Mouse (Mus musculus) right cerebral cortex, postnatal 10 days (tissue): ENCODE data around the gene Ift20.

Experiments
- DNase-seq, 2 experiments: peaks; one replicate each; pipeline ENCODE4 v3.0.0; 2021; ENCODE audit warnings: low spot score in 2 of 2

Ift20 gene

DNA sequence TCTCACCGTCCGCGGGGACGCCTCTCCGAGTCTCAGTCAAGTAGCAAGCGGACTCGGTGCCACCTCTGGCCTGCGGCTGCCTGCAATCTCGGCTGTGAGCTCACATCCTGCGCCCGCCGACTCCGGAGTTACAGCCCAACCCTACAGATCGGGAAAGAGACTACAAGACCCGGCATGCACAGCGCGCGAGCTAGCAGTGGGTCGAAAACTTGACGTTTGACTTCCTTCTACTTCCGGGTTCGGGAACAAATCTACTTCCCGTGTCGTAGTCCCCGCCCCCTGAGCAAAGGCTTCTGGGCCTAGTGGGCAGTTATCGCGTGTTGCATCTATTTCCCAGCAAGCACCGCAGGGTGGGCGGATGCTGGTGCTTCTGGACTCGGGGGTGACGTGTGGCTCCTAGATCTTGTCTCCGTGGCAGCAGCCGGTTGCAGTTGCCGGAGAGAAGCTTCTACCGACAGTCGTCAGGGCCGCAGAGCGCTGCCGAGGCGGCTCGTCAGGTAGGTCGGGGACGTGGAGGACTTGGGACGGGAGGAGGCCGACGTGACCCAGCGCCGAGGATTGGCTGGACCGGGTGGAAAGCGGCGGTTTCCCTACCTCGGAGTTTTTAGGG lies at the start of gene Ift20, which contains the start of gene Tnfaip1:
Ift20 (plus strand) TSS at position 282 of the 610 bp plus-strand sequence.
Tnfaip1 (minus strand) TSS at position 253 of the 610 bp plus-strand sequence.
- DNase-seq: peak; percentile 99

DNA sequence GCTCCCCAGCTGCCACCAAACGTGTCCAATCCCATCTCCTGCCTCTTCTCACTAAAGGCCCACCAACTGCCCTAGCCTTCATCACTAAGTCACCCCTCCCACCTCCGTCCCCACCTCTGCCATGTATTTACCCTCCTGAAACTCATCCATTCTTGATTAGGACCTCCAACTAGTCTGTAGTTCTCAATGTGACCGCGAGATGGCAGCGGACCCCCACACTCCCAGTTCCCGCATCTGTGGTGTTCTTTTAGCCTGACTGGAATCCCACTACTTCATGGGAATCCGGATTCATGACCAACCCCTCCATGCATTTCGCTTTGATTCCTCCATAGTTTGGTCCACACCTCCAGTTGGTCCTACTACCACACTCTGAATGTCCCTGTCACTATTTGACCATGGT lies 48.0 kb upstream of the Ift20 start:
- peak; percentile 80 to 86 for DNase-seq

DNA sequence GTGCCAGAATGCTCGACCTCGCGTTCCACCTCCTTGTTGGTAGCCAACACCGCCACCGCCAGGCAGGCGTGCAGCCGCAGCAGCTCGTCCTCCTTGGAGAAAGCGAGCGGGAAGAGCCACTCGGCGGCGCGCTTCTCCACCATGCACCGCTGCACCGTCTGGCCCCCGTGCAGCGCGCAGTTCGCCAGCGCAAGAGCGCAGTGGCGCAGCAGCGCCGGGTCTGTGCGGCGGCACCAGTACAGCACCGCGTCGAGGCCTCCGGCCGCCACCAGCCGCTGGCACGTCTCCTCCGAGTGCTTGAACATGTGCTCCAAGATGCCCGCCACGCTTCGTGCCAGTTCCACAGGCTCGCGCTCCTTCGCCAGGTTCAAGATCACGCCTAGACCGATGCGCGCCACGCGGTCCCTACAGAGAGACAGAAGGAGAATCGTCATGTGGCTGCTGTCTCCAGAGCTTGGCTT lies 45.4 kb upstream of the Ift20 start:
- peak; percentile 67 to 76 for DNase-seq

DNA sequence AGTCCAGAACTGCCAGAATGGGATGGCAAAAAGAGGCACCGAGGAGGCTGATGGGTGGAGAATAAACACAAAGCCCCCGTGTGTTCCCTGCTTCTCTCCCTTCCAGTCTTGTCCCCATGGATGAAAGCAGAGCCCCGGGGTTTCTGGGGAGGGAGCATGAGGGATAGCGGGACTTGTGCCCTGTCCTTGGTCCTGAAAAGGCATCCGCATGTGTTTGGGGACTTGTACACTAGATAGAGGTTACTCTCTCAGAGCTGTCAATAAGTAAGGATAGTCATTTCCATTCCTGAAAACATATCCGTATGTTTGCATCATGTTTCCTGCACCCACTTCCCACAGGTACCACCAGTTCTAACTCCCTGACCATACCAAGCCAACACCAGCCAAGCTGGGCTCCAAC lies 40.3 kb upstream of the Ift20 start:
- no peak for DNase-seq

DNA sequence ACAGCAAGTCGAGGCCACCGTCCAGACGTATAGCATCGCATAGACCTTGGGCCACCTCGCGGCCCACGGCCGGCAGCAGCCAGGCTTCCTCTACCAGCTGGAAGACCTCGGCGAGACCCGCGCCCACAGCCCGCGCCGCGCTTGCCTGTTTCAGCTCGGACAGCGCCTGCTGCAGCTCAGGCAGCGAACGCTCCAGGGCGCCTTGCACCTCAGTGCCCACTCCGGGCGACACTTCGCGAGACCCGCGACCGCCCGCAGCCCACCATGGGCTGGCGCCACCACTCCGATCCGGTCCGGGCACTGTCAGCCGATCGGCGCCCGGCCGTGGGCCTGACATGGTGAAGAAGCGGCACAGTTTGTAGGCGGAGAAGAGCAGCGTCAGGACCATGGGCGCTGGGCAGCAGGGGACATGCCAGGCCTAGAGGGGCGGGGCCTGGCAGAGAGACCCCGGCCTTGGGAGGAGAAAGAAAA lies 39.1 kb upstream of the Ift20 start:
- peak; percentile 65 to 73 for DNase-seq

DNA sequence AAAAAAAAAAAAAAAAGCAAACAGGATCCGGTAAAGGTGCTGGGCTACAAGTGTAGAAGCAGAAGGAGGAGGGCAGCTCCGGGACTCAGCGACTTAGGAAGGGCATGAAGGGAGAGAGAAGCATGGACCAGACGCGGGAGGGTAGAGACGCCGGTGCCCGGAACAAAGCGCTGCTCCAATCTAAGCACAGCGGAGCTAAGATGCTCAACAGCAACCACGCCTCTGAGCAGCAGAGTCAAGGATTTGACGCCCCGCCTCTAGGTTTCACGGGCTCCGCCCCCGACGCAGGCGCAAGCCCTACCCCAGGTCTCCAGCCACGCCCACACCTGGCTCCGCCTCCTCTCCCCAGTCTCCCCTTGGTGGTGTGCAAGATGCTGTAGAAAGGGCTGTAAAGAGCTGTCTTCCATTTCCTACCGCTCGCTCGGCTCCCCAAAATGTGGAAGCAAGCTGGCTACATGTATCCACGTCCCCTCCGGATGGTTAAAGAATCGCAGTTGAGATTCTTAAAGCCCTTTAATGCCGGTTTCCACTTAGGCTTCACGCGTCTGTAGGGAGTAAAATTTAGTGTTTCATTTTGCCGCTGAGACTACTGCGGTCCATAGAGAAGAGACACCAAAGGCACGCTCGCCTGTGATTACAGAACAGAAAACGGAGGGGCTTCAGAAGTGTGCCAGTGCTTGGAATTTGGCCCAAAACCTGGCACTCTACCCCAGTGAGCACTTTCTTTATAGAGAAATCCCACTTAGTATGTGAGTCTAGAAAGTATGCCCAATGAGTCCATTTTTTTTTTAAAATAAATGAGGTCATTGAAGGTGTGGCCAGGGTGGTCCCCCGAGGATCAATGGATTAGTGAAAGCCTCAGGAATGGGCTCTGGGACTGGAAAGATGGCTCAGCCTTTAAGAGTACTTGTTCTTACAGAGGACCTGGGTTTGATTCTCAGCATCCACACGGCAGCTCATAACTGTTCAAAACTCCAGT lies 38.3 kb upstream of the Ift20 start, which contains the start of gene Sarm1:
Sarm1 (minus strand) TSS at position 211 of the 979 bp plus-strand sequence.
- peak; percentile 97 for DNase-seq

DNA sequence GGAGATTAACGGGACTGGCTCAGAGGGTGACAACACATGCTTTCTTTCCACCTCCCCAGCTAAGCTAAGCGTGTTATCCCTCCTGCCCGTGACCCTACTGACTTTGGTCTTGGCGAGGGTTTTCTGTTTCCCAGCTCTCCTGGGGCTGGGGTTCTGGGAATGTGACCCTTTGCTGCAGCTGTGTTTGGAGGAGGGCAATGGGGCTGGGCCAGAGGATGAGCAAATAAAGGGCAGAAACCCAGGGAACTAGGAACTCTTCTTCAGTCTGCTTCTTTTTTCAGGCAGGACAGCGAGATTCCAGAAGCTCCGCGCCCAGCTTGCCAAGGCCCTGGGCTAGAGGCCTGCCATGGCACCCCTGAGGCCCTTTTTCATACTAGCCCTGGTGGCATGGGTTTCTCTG lies 37.2 kb upstream of the Ift20 start, which contains the start of gene Vtn:
Vtn (plus strand) TSS at position 88 of the 400 bp plus-strand sequence.
- no peak for DNase-seq

DNA sequence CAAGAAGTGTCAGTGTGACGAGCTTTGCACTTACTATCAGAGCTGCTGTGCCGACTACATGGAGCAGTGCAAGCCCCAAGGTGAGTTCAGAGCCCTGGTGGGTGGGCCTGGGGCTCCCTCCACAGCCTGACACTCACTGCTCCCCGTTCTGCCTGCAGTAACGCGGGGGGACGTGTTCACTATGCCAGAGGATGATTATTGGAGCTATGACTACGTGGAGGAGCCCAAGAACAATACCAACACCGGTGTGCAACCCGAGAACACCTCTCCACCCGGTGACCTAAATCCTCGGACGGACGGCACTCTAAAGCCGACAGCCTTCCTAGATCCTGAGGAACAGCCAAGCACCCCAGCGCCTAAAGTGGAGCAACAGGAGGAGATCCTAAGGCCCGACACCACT lies 36.6 kb upstream of the Ift20 start:
- DNase-seq: no peak

DNA sequence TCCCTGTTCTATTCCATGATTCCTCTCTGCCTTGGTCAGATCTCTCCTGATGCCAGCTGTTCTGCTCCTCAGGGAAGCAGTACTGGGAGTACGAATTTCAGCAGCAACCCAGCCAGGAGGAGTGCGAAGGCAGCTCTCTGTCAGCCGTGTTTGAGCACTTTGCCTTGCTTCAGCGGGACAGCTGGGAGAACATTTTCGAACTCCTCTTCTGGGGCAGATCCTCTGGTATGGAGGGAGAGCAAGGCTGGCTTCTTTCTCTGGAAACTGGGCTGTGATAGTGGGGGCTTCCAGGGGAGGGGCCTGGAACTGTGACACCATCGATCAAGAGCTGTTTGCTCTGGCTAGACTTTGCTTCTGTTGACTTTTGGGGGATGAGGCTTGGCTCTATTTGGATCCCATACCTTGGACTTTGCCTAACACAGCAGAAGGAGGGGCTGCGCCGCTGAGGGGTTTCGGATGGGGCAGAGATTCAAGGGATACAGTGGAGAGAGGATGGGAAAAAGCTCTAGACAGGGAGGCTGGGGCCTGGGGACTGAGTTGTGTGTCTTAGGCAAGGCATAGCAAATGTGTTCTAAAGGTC lies 35.4 kb upstream of the Ift20 start:
- no peak for DNase-seq

DNA sequence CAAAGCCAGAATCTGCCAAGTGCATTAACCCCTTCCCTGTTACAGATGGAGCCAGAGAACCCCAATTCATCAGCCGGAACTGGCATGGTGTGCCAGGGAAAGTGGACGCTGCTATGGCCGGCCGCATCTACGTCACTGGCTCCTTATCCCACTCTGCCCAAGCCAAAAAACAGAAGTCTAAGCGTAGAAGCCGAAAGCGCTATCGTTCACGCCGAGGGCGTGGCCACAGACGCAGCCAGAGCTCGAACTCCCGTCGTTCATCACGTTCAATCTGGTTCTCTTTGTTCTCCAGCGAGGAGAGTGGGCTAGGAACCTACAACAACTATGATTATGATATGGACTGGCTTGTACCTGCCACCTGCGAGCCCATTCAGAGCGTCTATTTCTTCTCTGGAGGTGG lies 34.6 kb upstream of the Ift20 start:
- DNase-seq: no peak

DNA sequence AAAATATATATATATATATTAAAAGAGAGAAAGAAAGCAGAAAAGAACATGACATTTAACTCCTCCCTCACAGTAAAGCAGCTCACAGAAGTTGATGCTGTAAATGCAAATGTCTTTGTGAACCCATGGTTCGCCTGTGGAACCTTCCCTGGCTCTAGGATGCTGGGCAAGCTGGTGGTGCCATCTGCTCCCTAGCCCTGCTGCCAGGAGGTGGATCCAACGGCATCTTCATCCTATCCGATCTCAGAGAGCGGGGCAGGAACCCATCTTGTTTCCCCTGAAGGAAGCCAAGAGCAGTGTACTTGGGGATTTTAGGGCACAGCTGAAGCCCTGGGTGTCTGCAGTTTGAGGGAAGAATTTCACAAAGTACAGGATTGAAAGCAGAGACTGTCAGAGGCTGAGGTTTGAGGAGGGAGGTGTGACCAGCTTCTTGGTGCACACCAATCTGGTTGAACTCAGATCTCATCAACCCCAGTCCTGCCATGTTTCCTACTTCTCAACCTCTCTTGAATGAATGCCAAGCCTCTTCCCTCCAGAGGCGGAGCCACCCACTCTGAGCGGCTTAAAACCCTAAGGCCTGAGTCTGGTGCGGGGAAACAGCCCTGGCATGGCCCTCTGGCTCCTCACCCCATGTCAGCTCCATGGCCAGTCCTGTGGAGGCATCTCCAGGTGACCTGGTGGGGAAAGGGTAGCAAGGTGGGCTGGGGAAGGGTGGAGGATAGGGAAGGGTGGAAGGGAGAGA lies 33.1 kb upstream of the Ift20 start, which contains the start of gene Sebox:
Sebox (plus strand) TSS at position 539 of the 742 bp plus-strand sequence.
- DNase-seq: no peak

DNA sequence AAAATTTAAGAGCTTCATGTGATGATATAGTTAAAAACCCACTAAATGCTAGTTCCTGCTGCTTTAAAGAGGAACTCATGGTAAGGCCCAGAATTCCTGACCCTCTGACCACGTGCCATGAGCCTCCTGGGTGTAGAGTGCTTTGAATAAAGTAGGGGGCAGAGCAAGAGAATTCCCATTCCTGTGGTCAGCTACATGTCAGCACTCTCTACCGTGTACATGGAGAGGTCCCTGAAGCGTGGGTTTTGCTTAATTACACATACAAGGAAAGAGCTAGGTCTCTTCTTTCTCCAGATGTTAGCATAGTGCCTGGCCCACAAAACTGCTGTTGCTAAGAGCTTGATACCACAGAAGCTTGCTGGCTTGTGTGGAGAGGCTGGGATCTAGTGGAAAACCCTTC lies 30.7 kb upstream of the Ift20 start:
- DNase-seq: no peak

DNA sequence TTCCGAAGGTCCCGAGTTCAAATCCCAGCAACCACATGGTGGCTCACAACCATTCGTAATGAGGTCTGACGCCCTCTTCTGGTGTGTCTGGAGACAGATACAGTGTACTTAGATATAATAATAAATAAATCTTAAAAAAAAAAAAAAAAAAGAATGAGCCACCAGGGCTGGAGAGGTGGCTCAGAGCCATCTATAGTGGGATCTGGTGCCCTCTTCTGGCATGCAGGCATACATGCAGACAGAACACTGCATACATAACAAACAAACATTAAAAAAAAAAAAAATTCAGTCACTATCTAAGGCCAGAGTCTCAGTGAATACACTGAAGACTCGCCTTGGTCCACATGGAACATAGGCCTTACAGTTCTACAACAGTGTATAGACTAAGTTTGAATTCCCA lies 27.0 kb upstream of the Ift20 start:
- no peak for DNase-seq

DNA sequence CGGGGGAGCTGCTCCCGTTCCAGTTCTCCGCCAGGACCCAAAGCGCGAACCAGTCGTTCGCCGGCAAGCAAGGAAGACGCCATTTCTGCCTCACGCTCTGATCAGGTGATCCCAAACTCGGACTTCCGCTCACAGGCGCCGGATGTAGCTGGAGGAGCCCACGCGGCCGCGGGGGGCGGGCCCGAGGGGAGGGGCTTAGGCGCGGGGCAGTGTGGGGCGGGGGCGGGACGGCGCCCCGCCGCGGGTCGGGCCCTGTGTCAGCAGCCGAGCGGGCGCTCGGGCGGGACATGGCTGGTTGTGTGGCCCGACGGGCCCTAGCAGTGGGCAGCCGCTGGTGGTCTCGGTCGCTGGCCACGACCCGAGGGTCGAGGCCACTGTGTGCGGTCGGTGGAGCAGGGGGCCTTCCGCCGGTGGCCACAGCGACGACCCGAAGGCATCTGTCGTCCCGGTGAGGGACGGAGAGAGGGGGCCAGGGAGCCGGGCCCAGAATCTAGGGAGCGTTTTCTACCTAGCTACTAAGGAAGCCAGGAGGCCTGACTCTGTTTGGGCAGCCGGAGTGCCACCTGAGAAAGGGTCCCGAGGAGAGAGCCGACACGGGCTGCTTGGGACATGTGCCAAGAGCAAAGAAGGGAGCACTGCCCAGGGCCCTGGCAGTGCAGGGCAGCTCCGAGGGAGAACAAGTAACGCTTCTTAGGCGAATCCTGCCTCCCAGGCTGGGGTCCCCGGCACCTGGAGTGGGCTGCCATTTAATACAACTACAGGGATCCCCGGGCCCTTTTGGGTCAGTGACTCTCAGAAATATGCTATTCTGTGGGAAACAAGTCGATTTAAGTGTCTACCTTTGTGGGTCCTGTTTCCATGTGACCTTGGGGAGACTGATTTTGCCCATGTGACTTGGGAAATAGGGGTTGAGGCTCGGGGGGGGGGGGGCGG lies 23.9 kb upstream of the Ift20 start, which contains the start of the genes Tmem199 and Poldip2:
Tmem199 (minus strand) TSS at position 148 of the 933 bp plus-strand sequence.
Poldip2 (plus strand) TSS at position 169 of the 933 bp plus-strand sequence.
- DNase-seq: peak; percentile 94 to 95

DNA sequence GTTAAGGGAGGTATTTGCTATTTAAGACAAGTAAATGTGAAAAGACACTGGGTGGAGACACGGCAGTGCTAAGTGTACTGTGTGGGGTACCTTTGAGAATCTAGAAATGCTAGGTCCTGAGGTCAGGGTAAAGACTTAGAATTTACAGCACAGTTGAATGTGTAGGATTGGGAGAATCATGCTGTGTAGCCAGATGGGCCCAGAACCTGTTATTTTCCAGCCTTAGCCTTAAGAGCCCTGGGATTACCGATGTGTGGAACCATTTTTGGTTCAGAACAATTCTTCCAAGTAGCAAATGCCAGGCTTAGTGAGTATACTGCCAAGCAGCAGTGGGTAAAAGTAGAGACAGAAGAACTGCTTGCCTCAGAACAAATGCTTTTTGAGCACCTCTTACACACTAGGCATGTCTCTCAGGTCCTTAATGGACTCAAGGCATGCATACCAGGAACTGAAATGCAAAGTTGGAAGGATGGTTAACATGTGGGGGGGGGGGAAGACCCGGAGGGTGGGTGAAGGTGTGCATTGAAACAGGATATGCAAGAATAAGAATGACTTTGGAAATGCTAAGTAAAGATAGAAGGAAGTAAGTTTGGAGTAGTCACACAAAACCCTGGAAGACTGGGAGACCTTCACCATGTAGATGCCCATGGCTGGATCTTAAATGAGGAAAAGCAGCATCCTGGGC lies 22.9 kb upstream of the Ift20 start:
- no peak for DNase-seq

DNA sequence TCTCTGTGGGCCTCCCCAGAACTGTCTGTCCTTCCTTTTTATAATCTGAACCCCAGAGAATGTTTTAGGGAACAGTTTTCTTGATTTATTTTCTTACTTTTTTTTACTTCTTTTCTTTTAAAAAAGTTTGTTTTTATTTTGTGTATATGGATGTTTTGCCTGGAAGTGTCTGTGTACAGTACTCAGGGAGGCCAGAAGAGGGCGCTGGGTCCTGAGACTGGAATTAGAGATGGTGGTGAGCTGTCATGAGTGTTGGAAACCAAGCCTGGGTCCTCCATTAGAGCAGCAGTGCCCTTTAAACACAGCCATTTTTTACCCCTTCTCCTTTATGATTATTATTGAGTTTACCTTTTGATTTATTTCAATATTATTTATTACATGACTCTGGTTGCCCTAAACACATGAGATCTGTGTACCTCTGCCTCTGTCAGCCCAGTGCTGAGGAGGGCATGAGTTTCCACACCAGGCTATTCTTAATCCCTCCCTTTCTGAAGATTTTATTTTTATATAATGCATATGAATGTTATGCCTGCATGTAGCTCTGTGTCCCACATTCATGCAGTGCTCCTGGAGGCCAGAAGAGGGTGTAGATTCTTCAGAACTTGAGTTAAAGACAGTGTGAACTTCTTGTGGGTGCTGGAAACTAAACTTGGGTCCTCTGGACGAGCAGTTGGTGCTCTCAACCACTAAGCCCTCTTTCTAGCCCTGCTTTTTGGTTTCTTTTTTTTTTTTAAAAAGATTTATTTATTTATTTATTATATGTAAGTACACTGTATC lies 20.4 kb upstream of the Ift20 start:
- DNase-seq: no peak

DNA sequence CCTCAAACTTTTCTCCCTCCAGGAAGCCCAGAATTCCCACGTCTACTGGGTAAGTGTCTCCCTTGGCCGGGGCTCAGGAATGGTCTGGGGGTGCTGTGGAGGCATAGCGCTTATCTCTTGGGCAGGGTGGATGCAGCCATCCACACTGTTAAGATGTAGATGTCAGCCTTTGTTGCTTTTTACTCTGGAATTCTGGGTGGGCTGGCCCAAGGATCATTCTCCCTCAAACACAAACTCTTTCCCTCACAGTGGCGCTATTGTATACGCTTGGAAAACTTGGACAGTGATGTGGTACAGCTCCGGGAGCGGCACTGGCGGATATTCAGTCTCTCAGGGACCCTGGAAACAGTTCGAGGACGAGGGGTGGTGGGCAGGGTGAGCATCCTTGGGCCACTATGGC lies 17.2 kb upstream of the Ift20 start:
- no peak for DNase-seq

DNA sequence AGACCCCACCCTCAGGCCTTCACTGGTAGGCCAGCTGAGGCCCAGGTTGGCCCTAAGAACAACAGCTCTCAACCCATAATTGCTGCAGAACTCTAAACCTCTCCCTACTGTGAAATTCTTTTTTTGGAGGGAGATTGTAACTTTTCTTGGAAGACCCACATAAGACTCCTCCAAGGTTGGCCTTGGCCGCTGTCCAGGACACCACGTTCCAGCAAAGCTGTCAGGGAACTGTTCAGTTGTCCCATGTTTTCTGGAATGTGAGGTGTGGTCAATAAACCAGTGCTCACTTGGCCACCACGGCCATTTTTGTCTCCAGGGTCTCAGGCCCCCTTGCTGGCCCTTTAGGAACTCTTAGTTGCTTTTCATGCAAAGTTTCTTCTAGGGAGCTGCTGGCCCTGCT lies 14.3 kb upstream of the Ift20 start:
- no peak for DNase-seq
